Mouse (Mus musculus): ENCODE data around the gene Nxf7.
"Not testable (repeated sequence)": the region's sequence is repeated elsewhere in the genome, so short reads cannot be mapped to it uniquely, and the experiment has no call there.

Gene Nxf7

DNA sequence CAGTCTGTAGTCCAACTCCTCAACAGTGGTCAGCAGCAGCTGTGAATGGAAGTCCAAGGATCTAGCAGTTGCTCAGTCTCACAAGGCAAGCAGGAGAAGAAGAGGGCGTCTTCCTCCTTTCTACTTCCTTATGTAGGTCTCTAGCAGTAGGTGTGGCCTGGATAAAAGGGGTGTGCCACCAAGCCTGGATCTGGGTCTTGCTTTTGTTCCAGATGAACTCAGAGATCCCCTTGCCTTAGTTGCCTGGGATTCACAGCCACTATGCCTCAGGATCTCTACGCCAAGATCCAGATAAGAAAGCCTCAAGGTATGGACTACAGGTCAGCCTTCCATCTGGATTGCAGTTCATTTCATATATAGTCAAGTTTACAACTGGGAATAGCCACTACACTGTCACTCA, at the start of gene Nxf7:
TSS of gene Nxf7 (minus strand) at position 101 of the 400 bp plus-strand sequence.
- DNase-seq (ENCODE audit: low read depth): no peak

DNA sequence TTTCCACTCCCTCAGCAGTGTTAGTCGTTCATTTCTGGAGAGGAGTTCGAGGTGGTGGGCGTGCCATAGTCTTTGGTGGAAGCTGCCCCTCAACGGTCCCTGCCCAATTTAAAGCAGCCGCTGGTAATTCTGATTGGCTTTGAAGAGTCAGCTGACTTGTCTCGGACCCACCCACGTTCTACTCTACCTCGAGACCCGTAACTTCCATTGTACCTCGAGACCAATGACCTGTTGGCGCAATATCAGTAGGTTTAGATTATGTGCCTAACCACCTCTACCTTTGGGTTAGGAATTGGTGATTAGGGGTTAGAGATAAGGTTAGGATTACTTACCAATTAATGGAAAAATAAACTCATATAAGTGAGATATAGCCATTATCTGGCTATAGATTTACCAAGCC, 29.0 kb upstream of the Nxf7 start, which contains the start of gene Prame:
TSS of gene Prame (minus strand) at position 101 of the 400 bp plus-strand sequence.
- DNase-seq (ENCODE audit: low read depth): no peak

DNA sequence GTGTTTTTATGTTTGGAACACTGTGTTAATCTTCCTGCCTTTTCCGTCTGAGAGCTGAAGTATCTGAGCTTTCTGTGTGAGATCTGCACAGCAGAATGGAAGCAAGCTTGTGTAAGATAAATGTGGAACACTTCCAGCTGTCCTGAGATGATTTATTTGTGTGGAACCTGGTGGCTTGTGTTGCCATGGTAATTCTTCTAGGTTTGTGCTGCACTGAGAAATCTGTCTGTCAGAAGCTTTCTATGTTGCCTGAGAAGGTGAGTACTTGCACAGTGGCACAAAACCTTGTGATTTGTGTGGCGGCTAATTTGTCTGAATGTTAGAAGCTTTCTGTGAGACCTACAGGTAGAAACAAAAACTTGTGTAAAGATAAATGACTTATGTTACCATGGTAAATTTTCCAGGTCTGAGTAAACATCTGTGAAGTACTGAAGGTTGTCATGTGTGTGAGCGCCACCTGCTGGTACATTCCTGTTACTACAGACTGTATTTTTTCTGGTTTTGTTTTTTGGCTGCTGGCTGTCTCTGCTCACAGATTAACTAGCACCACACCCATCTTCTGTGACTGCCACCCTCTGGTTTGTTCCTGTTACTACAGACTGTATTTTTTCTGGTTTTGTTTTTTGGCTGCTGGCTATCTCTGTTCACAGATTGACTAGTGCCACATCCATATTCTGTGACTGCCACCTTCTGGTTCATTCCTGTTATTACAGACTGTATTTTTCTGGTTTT, 2.9 kb upstream of the Nxf7 start:
- DNase-seq (ENCODE audit: low read depth): peak; percentile 3

DNA sequence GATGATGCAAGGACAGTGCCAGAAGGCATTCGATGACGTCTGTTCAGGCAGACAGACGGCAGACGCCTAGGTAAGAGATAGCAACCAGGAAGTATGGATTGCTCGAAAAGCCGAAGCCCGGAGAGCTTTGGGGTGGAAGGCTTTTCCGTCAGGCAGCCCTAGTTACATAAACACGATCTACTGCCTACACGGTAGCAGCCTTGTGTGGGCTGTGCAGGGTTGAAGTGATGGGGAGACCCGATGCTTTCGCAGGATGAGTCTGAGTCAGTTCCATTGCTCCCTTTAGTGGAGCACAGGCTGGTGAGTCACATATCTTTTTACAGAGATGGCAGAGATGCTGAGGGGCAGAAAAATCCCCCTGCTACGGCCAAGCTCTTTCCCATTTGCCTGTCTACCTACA, 481 bp downstream of the Nxf7 start:
- DNase-seq (ENCODE audit: low read depth): no peak

DNA sequence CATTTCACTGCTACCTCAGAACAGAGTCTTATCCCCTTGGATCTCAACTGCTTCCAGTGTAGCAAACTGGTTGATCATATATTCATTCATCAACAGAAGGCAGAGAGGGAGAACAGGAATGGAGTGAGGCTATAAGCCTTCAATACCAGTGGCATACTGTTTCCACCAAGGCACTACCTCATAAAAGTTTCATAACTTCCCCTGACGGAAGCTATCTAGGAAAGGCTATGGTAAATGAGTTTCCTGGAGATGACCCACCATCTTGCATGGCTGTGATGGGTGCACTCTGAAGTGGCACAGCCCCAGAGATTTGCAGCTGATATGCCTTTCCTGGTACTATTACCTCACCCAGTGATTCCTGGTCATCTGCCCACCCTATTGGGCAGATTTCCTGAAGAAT, 22.2 kb downstream of the Nxf7 start:
- no peak for DNase-seq (ENCODE audit: low read depth)

DNA sequence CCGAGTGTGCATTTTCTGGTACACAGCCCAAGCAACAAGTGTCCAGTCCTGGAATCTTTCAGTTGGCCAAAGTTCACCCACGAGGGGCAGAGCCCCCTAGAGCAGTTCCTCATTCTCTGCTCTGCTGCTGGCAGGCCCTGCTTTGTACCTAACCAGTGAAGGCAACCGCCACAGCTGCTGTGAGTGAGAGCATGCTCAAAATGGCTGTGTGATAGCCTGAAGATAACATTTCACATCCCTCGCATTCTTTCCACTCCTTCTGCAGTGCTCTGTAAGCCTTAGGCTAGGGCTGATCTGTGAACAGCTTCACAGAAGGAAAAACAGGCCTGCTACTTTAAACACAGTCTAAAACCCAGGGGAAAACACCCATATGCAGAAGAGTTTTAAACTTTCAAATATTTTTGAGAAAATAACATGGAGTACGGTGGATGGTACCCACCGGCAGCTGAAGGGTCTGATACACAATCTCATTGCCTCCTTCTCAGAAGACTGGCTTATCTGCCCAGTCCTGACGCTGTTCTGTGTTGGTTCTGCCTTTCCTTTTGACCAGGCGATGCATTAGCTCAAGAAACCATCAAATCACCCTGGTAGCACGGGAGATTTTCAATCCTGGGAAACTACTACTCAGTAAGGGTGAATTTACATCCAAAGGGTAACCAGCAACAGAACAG, 23.5 kb downstream of the Nxf7 start:
- not testable (repeated sequence) for DNase-seq (ENCODE audit: low read depth)

DNA sequence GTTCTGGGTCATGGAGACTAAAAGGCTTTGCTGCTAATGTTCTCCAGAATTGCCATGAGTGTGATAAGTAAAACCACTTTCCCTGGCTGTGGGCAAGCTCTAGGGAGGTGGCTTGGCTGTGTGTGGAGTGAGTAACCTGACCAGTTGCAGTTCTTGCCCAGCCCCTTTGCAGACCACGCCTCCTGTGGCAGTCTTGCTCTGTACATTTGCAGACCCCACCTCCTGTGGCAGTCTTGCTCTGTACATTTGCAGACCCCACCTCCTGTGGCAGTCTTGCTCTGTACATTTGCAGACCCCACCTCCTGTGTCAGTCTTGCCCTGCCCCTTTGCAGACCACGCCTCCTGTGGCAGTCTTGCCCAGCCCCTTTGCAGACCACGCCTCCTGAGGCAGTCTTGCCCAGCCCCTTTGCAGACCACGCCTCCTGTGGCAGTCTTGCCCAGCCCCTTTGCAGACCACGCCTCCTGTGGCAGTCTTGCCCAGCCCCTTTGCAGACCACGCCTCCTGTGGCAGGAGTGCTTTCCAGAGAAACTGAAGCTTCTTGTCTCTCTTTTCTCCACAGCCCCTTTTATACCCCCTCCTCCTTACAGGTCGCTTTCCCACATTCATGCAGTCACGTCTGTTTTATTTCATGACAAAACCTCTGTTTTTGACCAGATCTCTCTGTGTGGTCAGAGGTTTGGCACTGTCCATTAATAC, 24.2 kb downstream of the Nxf7 start:
- DNase-seq (ENCODE audit: low read depth): not testable (repeated sequence)

GRCm38 (mm10) chrX:135569467-135569866, 29.1 kb downstream of the Nxf7 start:
- peak; percentile 31 for DNase-seq (ENCODE audit: low read depth)

- DNase-seq (ENCODE audit: low read depth): not testable (repeated sequence)
These were observed 33.6 kb downstream of the Nxf7 start for GRCm38 (mm10) chrX:135564934-135565333.

DNA sequence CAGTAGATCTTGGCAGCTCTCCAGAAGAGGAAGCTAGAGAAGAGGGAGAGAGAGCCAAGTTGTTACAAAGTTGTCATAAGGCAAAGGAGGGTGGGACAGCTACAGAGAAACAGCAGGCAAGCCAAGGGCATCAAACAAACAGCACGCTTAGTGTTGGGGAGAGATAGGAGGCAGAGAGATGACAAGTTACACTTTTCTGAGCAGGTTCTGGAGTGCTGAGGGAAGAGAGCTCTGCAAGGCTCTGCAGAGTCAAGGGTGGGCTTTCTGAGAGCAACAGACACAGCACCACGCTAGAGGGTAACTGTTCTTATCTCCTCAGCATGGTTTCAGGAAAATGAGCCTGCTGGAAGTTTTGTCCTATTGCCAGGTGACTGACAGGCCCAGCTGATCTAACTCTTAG, 35.7 kb downstream of the Nxf7 start:
- no peak for DNase-seq (ENCODE audit: low read depth)

DNA sequence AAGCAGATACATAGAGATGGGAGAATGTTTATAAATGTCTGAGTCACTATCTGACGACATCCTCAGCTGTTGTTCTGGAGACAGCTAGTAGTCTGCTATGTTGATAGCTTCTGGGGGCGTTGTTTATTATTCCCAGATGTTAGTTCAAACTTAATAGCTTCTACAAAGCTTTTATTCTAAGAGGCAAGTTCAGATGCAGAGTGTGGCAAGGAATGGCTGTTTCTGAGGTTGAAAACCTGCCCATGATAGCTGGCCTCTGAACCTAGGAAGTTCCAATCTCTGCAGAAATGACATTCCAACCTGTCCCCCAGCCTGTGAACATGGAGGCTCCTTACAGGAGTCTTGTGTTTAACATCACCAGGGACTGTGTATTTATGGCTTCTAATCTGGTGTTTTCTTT, 36.9 kb downstream of the Nxf7 start:
- not testable (repeated sequence) for DNase-seq (ENCODE audit: low read depth)

DNA sequence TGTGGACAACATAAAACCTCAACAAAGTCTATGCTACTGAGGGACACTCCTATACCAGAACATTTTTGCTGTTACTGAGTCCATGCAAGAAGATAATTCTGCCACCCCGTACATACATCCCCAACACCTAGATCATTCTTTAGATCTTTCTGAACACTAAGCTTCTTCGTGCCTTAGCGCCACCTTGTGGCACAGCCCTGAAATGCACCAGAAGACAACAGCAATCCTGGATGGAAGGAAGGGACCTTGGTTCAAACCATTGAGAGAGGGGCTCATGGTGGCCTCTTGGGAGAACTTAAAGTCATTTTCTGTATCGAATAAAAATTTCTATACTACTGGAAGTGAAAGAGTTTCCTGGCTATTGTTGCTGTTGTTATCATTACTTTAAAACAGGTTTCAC, 37.6 kb downstream of the Nxf7 start:
- DNase-seq (ENCODE audit: low read depth): not testable (repeated sequence)

DNA sequence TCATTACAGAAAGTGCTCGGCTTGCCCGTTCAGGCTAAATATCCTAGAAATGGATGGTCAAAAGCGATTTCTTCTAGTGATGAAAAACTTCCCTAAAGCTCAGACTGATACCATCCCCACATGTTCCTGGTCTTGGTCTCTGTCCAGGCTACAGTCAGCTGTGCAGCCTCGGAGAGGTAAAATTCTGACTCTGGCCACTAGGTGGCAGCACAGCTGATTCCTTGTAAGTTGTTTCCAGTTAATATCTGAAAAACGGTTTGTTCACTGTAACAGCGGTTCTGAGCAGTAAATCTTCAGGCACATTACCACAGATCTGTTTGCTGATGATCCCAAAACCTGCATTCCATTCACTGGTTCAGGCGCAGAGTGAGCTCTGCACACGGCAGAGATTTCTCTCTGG, 38.9 kb downstream of the Nxf7 start:
- DNase-seq (ENCODE audit: low read depth): not testable (repeated sequence)

All from c-Kit-positive CD71-negative TER-119-negative erythroid progenitor cells, embryonic 14.5 days (primary cell).